Mouse (Mus musculus) E14TG2a.4 (cell line): ENCODE measurements around the gene Slc15a5.

Experiments
- CTCF ChIP-seq: conservative IDR thresholded peaks from 2 replicates; pipeline ENCODE4 v1.5.1; 2014; ENCODE audit warnings: low read length
- NANOG ChIP-seq: IDR thresholded peaks from 2 replicates; pipeline ENCODE4 v1.6.1; 2014; ENCODE audit warnings: borderline replicate concordance, low read length, mixed read lengths

GRCm38 (mm10) chr6:138089084-138089483 is 9.4 kb upstream of the Slc15a5 start:
- TF ChIP-seq CTCF, result no peak
- TF ChIP-seq NANOG, result no peak
